ENCODE assay signal across 14 mouse cellular contexts in genomic region chr16:24629218-24630172, GRCm38 (mm10).
A peak's percentile ranks its signal among the peaks of the same experiment; 100 is the strongest.
DNase-seq lines count a peak whose midpoint lies in the region; TF ChIP-seq lines count a peak whose summit lies in the region.
"Had no signal": no experiment of that assay in that cellular context is flagged by ENCODE, and none has a peak within 500 bp of the region (broad histone marks: within the 10 kb centered on the region; RNA-seq: fewer than 3 reads in every experiment).

No protein-coding gene starts in this region.

- DNase-seq in heart, adult 2 months, result peak in 1 of 2 experiments; percentile 45
- DNase-seq in heart, postnatal 14 days, result no peak
- DNase-seq in thymus, postnatal 0 days (ENCODE audit: low spot score), result peak; percentile 24
- no peak for DNase-seq in thymus, postnatal 4 days
- DNase-seq in yolk sac, embryonic 10.5 days (ENCODE audit: low spot score), result peak; percentile 16
- no peak for DNase-seq in cerebellum, adult 9-10 months
- DNase-seq in adrenal gland, postnatal 4 days (ENCODE audit: low spot score in 2 of 2), result no peak
- DNase-seq: cerebellum, adult 11 months; forebrain, postnatal 0 days; kidney, postnatal 25 days had no signal

- WGBS in heart, adult 2 months, result 41% methylated on average over 12 of the region's 12 CpGs
- WGBS in macrophage (ENCODE audit: missing documents), result 23% methylated on average over 11 of the region's 12 CpGs

- no peak for TF ChIP-seq POLR2A in heart, adult 2 months (IDR thresholded peaks at IDR 0.05; ENCODE audit: insufficient read depth, low read depth, low read length)

- H3K4me1 ChIP-seq in heart, adult 2 months (ENCODE audit: control insufficient read depth, insufficient read depth, low read length), result peaks cover 10% of the 10 kb centered on the region
- H3K4me1 ChIP-seq: limb, embryonic 10.5 days had no signal

- H3K27me3 ChIP-seq in heart, adult 2 months (ENCODE audit: control insufficient read depth, insufficient read depth, low read length), result no peaks in the 10 kb centered on the region
- H3K27me3 ChIP-seq: embryonic facial prominence, embryonic 12.5 days had no signal

- peaks cover 11% of the 10 kb centered on the region for H3K36me3 ChIP-seq in heart, adult 2 months (ENCODE audit: control insufficient read depth, insufficient read depth, low read length)
- no peaks in the 10 kb centered on the region for H3K36me3 ChIP-seq in macrophage (ENCODE audit: inconsistent target)
- H3K36me3 ChIP-seq: embryonic facial prominence, embryonic 12.5 days; limb, embryonic 10.5 days; midbrain, embryonic 12.5 days had no signal

- H3K79me2 ChIP-seq in heart, adult 2 months (replicated peaks; ENCODE audit: control insufficient read depth, insufficient read depth, low read length), result peaks cover 1% of the 10 kb centered on the region; the same call in 1 of the 2 replicates
- H3K79me2 ChIP-seq in macrophage (ENCODE audit: inconsistent target), result no peaks in the 10 kb centered on the region; the same call in 1 of the 2 replicates

- no peak for TF ChIP-seq CTCF in heart, adult 2 months (IDR thresholded peaks at IDR 0.05)

- intact Hi-C loops in heart, adult 2 months (cut with DNase I), result loop anchor here (5.0 kb wide), 1 partner anchor 237 kb away; the partner anchor contains the start of gene Lpp
- intact Hi-C loops in heart, postnatal 14 days (cut with DNase I), result loop anchor here (10.0 kb wide), 1 partner anchor 645 kb away; the partner anchor contains the start of genes Bcl6 and Gm37419

- no peak overlapping the region for H3K4me3 ChIP-seq in heart, adult 2 months
- H3K4me3 ChIP-seq in macrophage (ENCODE audit: inconsistent target), result no peak overlapping the region
- H3K4me3 ChIP-seq: embryonic facial prominence, embryonic 12.5 days; limb, embryonic 10.5 days; midbrain, embryonic 12.5 days had no signal

- H3K27ac ChIP-seq in heart, adult 2 months, result peak overlapping the region; percentile 59
- peak overlapping the region; percentile 95 for H3K27ac ChIP-seq in macrophage
- H3K27ac ChIP-seq: embryonic facial prominence, embryonic 12.5 days; limb, embryonic 10.5 days; midbrain, embryonic 12.5 days had no signal

- no peak for TF ChIP-seq EP300 in heart, adult 2 months (IDR thresholded peaks at IDR 0.05; ENCODE audit: insufficient read depth, low read depth, low read length)

- H3K9ac ChIP-seq in heart, adult 2 months (ENCODE audit: low read depth, low read length), result no peak overlapping the region
- H3K9ac ChIP-seq: embryonic facial prominence, embryonic 12.5 days; forebrain, postnatal 0 days; midbrain, embryonic 12.5 days had no signal

Comparison
In these comparisons a context has a peak if more than half of its experiments do, and no peak if none do; other contexts are left out.
1. DNase-seq: peak in thymus, postnatal 0 days (single experiment) and yolk sac, embryonic 10.5 days (single experiment); none in heart, postnatal 14 days (0 of 2), thymus, postnatal 4 days (single experiment), cerebellum, adult 9-10 months (single experiment) and adrenal gland, postnatal 4 days (0 of 2).